Mouse (Mus musculus): ENCODE data around the gene Grpr. TPM values are rescaled to one million over a fixed set of nuclear protein-coding genes. Genes with fewer than 3 reads are reported as not detected.
A peak's percentile ranks its signal among the peaks of the same experiment; 100 is the strongest.

The Grpr gene
- 0.14 TPM in 1 of 2 replicates, not detected in the other for polyA plus RNA-seq (2015; fragmentation: Nextera tagmentation; extraction: Ambion mirVana)

DNA sequence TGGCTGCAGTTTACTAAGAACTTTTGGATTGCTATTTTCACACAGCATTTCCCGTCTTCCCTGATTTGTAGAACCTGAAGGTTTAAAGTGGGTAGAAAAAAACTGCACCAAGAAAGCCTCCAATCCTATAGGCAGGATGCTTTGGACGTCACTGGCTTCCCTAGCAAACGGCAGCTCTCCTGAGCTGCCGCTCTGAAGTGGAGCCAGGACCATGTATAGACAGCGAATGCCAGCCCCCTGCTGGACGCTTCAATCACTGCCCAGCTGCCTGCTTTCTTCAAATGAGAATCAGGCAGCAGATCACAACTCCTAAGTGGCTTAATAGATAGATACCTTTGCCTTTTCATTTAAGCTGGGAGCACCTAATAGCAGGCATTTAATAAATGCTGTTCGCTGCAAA, at the start of gene Grpr:
Grpr (minus strand) TSS at position 12 of the 400 bp plus-strand sequence.
- Histone ChIP-seq H3K4me2 (ENCODE audit: low read depth, low read length) (no peak within 1 kb of the TSS), H3K4me1 (ENCODE audit: control insufficient read depth, insufficient read depth, low read length) (no peaks in the 10 kb centered on the region), H3K36me3 (ENCODE audit: control insufficient read depth, insufficient read depth) (no peaks in the 10 kb centered on the region), H3K9ac (ENCODE audit: low read length) (no peak within 1 kb of the TSS), H3K9me3 (replicated peaks; ENCODE audit: control insufficient read depth, low read length) (no peaks in the 10 kb centered on the region), H3K4me3 (ENCODE audit: low read length) (no peak within 1 kb of the TSS), H3K27ac (ENCODE audit: low read length) (no peak within 1 kb of the TSS), H3K27me3 (ENCODE audit: control insufficient read depth, insufficient read depth, low read length) (no peaks in the 10 kb centered on the region)
- peak; percentile 63; the same call in 1 of the 2 replicates for ATAC-seq (replicated peaks; ENCODE audit: extremely low read depth, insufficient read depth, low FRiP score)
- 16% methylated on average over 7 of the region's 7 CpGs for WGBS

- no peak overlapping the region for H3K4me2 ChIP-seq (ENCODE audit: low read depth, low read length)
- 52% methylated on average over 3 of the region's 3 CpGs for WGBS
- no peaks in the 10 kb centered on the region for H3K36me3 ChIP-seq (ENCODE audit: control insufficient read depth, insufficient read depth)
- H3K9me3 ChIP-seq (replicated peaks; ENCODE audit: control insufficient read depth, low read length): no peaks in the 10 kb centered on the region
- ATAC-seq (replicated peaks; ENCODE audit: extremely low read depth, insufficient read depth, low FRiP score): no peak
- no peak overlapping the region for H3K4me3 ChIP-seq (ENCODE audit: low read length)
- H3K9ac ChIP-seq (ENCODE audit: low read length): no peak overlapping the region
- H3K27me3 ChIP-seq (ENCODE audit: control insufficient read depth, insufficient read depth, low read length): no peaks in the 10 kb centered on the region
- no peaks in the 10 kb centered on the region for H3K4me1 ChIP-seq (ENCODE audit: control insufficient read depth, insufficient read depth, low read length)
- no peak overlapping the region for H3K27ac ChIP-seq (ENCODE audit: low read length)
These were observed 11.0 kb upstream of the Grpr start for GRCm38 (mm10) chrX:163560521-163560920.

GRCm38 (mm10) chrX:163547042-163547441, 2.4 kb downstream of the Grpr start:
- WGBS: 62% methylated on average over 5 of the region's 5 CpGs
- ATAC-seq (replicated peaks; ENCODE audit: extremely low read depth, insufficient read depth, low FRiP score): no peak
- no peak overlapping the region for H3K4me3 ChIP-seq (ENCODE audit: low read length)
- no peaks in the 10 kb centered on the region for H3K36me3 ChIP-seq (ENCODE audit: control insufficient read depth, insufficient read depth)
- no peaks in the 10 kb centered on the region for H3K9me3 ChIP-seq (replicated peaks; ENCODE audit: control insufficient read depth, low read length)
- H3K9ac ChIP-seq (ENCODE audit: low read length): no peak overlapping the region
- H3K27ac ChIP-seq (ENCODE audit: low read length): no peak overlapping the region
- no peaks in the 10 kb centered on the region for H3K4me1 ChIP-seq (ENCODE audit: control insufficient read depth, insufficient read depth, low read length)
- H3K27me3 ChIP-seq (ENCODE audit: control insufficient read depth, insufficient read depth, low read length): no peaks in the 10 kb centered on the region
- H3K4me2 ChIP-seq (ENCODE audit: low read depth, low read length): no peak overlapping the region

- H3K4me2 ChIP-seq (ENCODE audit: low read depth, low read length): no peak overlapping the region
- ATAC-seq (replicated peaks; ENCODE audit: extremely low read depth, insufficient read depth, low FRiP score): no peak
- H3K36me3 ChIP-seq (ENCODE audit: control insufficient read depth, insufficient read depth): no peaks in the 10 kb centered on the region
- H3K9ac ChIP-seq (ENCODE audit: low read length): no peak overlapping the region
- no peaks in the 10 kb centered on the region for H3K4me1 ChIP-seq (ENCODE audit: control insufficient read depth, insufficient read depth, low read length)
- H3K9me3 ChIP-seq (replicated peaks; ENCODE audit: control insufficient read depth, low read length): no peaks in the 10 kb centered on the region
- no peaks in the 10 kb centered on the region for H3K27me3 ChIP-seq (ENCODE audit: control insufficient read depth, insufficient read depth, low read length)
- 53% methylated on average over 2 of the region's 2 CpGs for WGBS
- no peak overlapping the region for H3K27ac ChIP-seq (ENCODE audit: low read length)
- no peak overlapping the region for H3K4me3 ChIP-seq (ENCODE audit: low read length)
These were observed 16.6 kb downstream of the Grpr start for GRCm38 (mm10) chrX:163532836-163533235.

DNA sequence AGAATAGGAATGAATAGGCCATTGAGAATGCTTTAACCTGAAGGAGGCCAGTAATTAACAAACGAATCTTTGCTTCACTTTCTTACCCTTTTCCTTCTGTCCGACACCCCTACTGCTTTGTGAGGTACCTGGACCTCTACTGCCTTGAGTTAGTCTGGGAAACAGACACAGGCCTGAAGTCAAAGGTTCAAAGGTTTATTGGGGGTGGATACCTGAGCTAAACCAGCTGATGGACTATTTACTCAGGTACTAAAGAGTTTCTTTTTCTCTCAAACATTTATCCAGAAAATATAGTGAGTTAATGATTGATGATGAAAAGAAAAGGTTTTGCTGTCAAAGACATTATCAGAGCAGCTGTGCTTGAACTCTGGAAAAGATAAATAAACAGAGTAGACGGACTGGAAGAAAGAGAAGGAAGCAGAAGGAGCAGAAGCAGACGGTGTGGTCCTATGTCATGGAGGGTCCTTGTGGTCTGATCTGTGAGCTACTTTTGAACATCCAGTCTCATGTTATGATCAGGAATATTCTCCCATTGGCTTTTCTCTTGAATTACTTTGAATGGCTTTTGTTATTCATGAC, 30.4 kb downstream of the Grpr start:
- WGBS: 63% methylated on average over 4 of the region's 4 CpGs
- Histone ChIP-seq H3K36me3 (ENCODE audit: control insufficient read depth, insufficient read depth) (no peaks in the 10 kb centered on the region), H3K9me3 (replicated peaks; ENCODE audit: control insufficient read depth, low read length) (no peaks in the 10 kb centered on the region), H3K9ac (ENCODE audit: low read length) (no peak overlapping the region), H3K27me3 (ENCODE audit: control insufficient read depth, insufficient read depth, low read length) (no peaks in the 10 kb centered on the region), H3K4me2 (ENCODE audit: low read depth, low read length) (no peak overlapping the region), H3K4me1 (ENCODE audit: control insufficient read depth, insufficient read depth, low read length) (no peaks in the 10 kb centered on the region), H3K27ac (ENCODE audit: low read length) (no peak overlapping the region), H3K4me3 (ENCODE audit: low read length) (no peak overlapping the region)
- no peak for ATAC-seq (replicated peaks; ENCODE audit: extremely low read depth, insufficient read depth, low FRiP score)

- H3K9me3 ChIP-seq (replicated peaks; ENCODE audit: control insufficient read depth, low read length): no peaks in the 10 kb centered on the region
- no peak for ATAC-seq (replicated peaks; ENCODE audit: extremely low read depth, insufficient read depth, low FRiP score)
- no peaks in the 10 kb centered on the region; the same call in 1 of the 2 replicates for H3K27me3 ChIP-seq (ENCODE audit: control insufficient read depth, insufficient read depth, low read length)
- H3K9ac ChIP-seq (ENCODE audit: low read length): no peak overlapping the region
- no peak overlapping the region for H3K27ac ChIP-seq (ENCODE audit: low read length)
- 39% methylated on average over 2 of the region's 2 CpGs for WGBS
- no peak overlapping the region for H3K4me2 ChIP-seq (ENCODE audit: low read depth, low read length)
- H3K4me1 ChIP-seq (ENCODE audit: control insufficient read depth, insufficient read depth, low read length): no peaks in the 10 kb centered on the region
- H3K4me3 ChIP-seq (ENCODE audit: low read length): no peak overlapping the region
- no peaks in the 10 kb centered on the region for H3K36me3 ChIP-seq (ENCODE audit: control insufficient read depth, insufficient read depth)
These were observed 37.7 kb downstream of the Grpr start for GRCm38 (mm10) chrX:163511766-163512165.

DNA sequence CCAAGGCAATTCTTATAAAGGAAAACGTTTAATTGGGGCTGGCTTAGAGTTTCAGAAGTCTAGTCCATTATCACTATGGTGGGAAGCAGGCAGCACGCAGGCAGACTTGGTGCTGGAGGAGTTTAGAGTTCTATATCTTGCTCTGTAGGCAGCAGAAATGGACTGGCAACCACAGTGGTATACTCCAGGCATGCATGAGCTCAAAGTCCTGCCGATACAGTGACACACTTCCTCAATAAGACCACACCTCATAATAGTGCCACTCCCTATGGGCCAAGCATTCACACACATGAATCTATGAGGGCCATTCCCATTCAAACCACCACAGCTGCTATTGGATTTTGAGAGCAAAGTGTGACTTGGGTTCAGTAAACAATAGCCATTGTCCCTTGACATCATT, 47.4 kb downstream of the Grpr start:
- Histone ChIP-seq H3K9ac (ENCODE audit: low read length) (no peak overlapping the region), H3K27me3 (ENCODE audit: control insufficient read depth, insufficient read depth, low read length) (no peaks in the 10 kb centered on the region), H3K4me2 (ENCODE audit: low read depth, low read length) (no peak overlapping the region), H3K9me3 (replicated peaks; ENCODE audit: control insufficient read depth, low read length) (no peaks in the 10 kb centered on the region), H3K4me3 (ENCODE audit: low read length) (no peak overlapping the region), H3K36me3 (ENCODE audit: control insufficient read depth, insufficient read depth) (no peaks in the 10 kb centered on the region), H3K27ac (ENCODE audit: low read length) (no peak overlapping the region), H3K4me1 (ENCODE audit: control insufficient read depth, insufficient read depth, low read length) (no peaks in the 10 kb centered on the region)
- no peak for ATAC-seq (replicated peaks; ENCODE audit: extremely low read depth, insufficient read depth, low FRiP score)
- WGBS: 63% methylated on average over 3 of the region's 3 CpGs

Other genes with a start within 250 kb of the Grpr start
- gene Rnf138rt1, start 211.7 kb upstream of the Grpr start, polyA plus RNA-seq (2015; fragmentation: Nextera tagmentation; extraction: Ambion mirVana): not detected in 2 replicates

Data from heart, embryonic 16.5 days (tissue).